Mouse (Mus musculus): ENCODE measurements at regions not wholly inside any gene's neighbourhood (a gene's known extent, or its start where the extent isn't known, plus 50 kb on each side); places are given as distances from the start of the nearest gene placed in this dataset.

- TF ChIP-seq EP300 (IDR thresholded peaks at IDR 0.05; ENCODE audit: low read depth) (no peak), CTCF (IDR thresholded peaks at IDR 0.05; ENCODE audit: low read depth) (no peak)
Observed at GRCm38 (mm10) chr10:31221902-31222301, 91.3 kb upstream of the Hddc2 start.

All from heart, postnatal 0 days (tissue).